In the genomic region with DNA sequence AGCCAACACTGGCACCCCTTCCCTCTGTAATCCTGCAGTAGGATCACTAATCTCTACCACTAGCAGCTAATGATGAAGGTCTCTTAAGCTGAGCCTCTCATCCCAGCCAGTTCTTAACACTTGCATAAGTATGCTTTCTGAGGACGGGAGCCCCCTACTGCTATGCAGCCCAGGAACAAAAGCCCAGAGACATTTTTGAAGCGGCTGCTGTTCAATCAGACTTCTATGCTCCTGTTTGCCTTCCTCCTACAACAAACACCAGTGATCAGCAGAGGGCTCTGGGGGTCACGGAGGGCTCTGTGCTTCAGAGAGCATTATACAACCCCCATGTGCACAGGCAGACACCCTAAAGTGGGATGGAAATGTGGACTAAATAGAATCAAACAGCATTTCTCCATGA, we compare ENCODE assay signal across 20 mouse cellular contexts.
A peak's percentile ranks its signal among the peaks of the same experiment; 100 is the strongest.
DNase-seq lines count a peak whose midpoint lies in the region; ATAC-seq lines count a peak whose summit lies in the region.
"Had no signal": no experiment of that assay in that cellular context is flagged by ENCODE, and none has a peak within 500 bp of the region (broad histone marks: within the 10 kb centered on the region; RNA-seq: fewer than 3 reads in every experiment).

No protein-coding gene starts in this region.

- intact Hi-C loops in left cerebral cortex, postnatal 14 days (cut with DNase I), result no loop called here

- H3K9me3 ChIP-seq in forebrain, embryonic 14.5 days (replicated peaks; ENCODE audit: control insufficient read depth, low read length), result no peaks in the 10 kb centered on the region
- H3K9me3 ChIP-seq in forebrain, embryonic 13.5 days (replicated peaks), result no peaks in the 10 kb centered on the region
- H3K9me3 ChIP-seq in midbrain, embryonic 13.5 days, result no peaks in the 10 kb centered on the region
- H3K9me3 ChIP-seq: embryonic facial prominence, embryonic 12.5 days; heart, embryonic 15.5 days; kidney, embryonic 15.5 days; liver, embryonic 12.5 days; lung, embryonic 15.5 days had no signal

- H3K4me3 ChIP-seq in forebrain, embryonic 14.5 days (ENCODE audit: low read depth, low read length), result no peak overlapping the region
- H3K4me3 ChIP-seq in forebrain, embryonic 13.5 days, result no peak overlapping the region
- H3K4me3 ChIP-seq in midbrain, embryonic 13.5 days (replicated peaks), result no peak overlapping the region
- H3K4me3 ChIP-seq: embryonic facial prominence, embryonic 12.5 days; heart, embryonic 15.5 days; kidney, embryonic 15.5 days; left cerebral cortex, adult 2 months; liver, embryonic 12.5 days; lung, embryonic 15.5 days had no signal

- DNase-seq in forebrain, embryonic 14.5 days (ENCODE audit: low spot score), result peak; percentile 60
- peak; percentile 38 for DNase-seq in ES-CJ7 (ENCODE audit: low read depth, low spot score)
- peak; percentile 58 for DNase-seq in embryo, embryonic 10 days (ENCODE audit: low spot score)
- no peak for DNase-seq in left cerebral cortex, postnatal 14 days (ENCODE audit: low spot score in 2 of 2)
- DNase-seq in adrenal gland, adult 2 months, result no peak
- DNase-seq in right cerebral cortex, adult 2 months (ENCODE audit: low spot score in 2 of 2), result no peak
- DNase-seq: cerebellum, adult 9-11 months; heart, adult 18-20 months; thymus, postnatal 4 days had no signal

- ATAC-seq in forebrain, embryonic 14.5 days, result 0 out of 2 replicates have a peak, but pooled peaks have one; percentile 42
- no peak; the same call in 1 of the 2 replicates for ATAC-seq in forebrain, embryonic 13.5 days
- ATAC-seq in midbrain, embryonic 13.5 days, result peak; percentile 60
- ATAC-seq: intestine, embryonic 16.5 days; liver, embryonic 12.5 days; Patski had no signal

- H3K27me3 ChIP-seq in forebrain, embryonic 14.5 days (replicated peaks; ENCODE audit: control insufficient read depth, insufficient read depth, low read length), result peaks cover 3% of the 10 kb centered on the region; the same call in 1 of the 2 replicates
- 0 out of 2 replicates have a peak, but pooled peaks cover 7% of the 10 kb centered on the region for H3K27me3 ChIP-seq in forebrain, embryonic 13.5 days
- H3K27me3 ChIP-seq in midbrain, embryonic 13.5 days, result peaks cover 14% of the 10 kb centered on the region
- H3K27me3 ChIP-seq: embryonic facial prominence, embryonic 12.5 days; heart, embryonic 15.5 days; liver, embryonic 12.5 days; lung, embryonic 15.5 days had no signal

- H3K27ac ChIP-seq in forebrain, embryonic 14.5 days (ENCODE audit: low read depth, low read length), result no peak overlapping the region
- no peak overlapping the region for H3K27ac ChIP-seq in forebrain, embryonic 13.5 days
- no peak overlapping the region for H3K27ac ChIP-seq in midbrain, embryonic 13.5 days
- H3K27ac ChIP-seq: embryonic facial prominence, embryonic 12.5 days; heart, embryonic 15.5 days; hindbrain, embryonic 14.5 days; kidney, embryonic 15.5 days; left cerebral cortex, adult 2 months; liver, embryonic 12.5 days; lung, embryonic 15.5 days had no signal

- WGBS in forebrain, embryonic 14.5 days, result 0% methylated on average over 3 of the region's 3 CpGs
- WGBS in forebrain, embryonic 13.5 days, result 0% methylated on average over 3 of the region's 3 CpGs
- 2% methylated on average over 3 of the region's 3 CpGs for WGBS in midbrain, embryonic 13.5 days

- H3K4me2 ChIP-seq in forebrain, embryonic 14.5 days (ENCODE audit: low read length), result no peak overlapping the region
- H3K4me2 ChIP-seq in forebrain, embryonic 13.5 days, result no peak overlapping the region
- H3K4me2 ChIP-seq in midbrain, embryonic 13.5 days (replicated peaks), result no peak overlapping the region
- H3K4me2 ChIP-seq: embryonic facial prominence, embryonic 12.5 days; heart, embryonic 15.5 days; hindbrain, embryonic 14.5 days; kidney, embryonic 15.5 days; liver, embryonic 12.5 days; lung, embryonic 15.5 days had no signal

- no peaks in the 10 kb centered on the region for H3K36me3 ChIP-seq in forebrain, embryonic 14.5 days (ENCODE audit: control insufficient read depth, insufficient read depth, low read length)
- H3K36me3 ChIP-seq in forebrain, embryonic 13.5 days (ENCODE audit: poor library complexity, severe bottlenecking), result no peaks in the 10 kb centered on the region
- H3K36me3 ChIP-seq in midbrain, embryonic 13.5 days, result no peaks in the 10 kb centered on the region
- H3K36me3 ChIP-seq: embryonic facial prominence, embryonic 12.5 days; heart, embryonic 15.5 days; kidney, embryonic 15.5 days; liver, embryonic 12.5 days; lung, embryonic 15.5 days had no signal

- peaks cover 3% of the 10 kb centered on the region; the same call in 1 of the 2 replicates for H3K4me1 ChIP-seq in forebrain, embryonic 14.5 days (ENCODE audit: control insufficient read depth, insufficient read depth, low read length)
- H3K4me1 ChIP-seq in forebrain, embryonic 13.5 days, result peaks cover 7% of the 10 kb centered on the region
- H3K4me1 ChIP-seq in midbrain, embryonic 13.5 days (replicated peaks), result peaks cover 17% of the 10 kb centered on the region

- H3K9ac ChIP-seq in forebrain, embryonic 14.5 days (ENCODE audit: low read length), result no peak overlapping the region
- H3K9ac ChIP-seq in forebrain, embryonic 13.5 days, result no peak overlapping the region
- no peak overlapping the region for H3K9ac ChIP-seq in midbrain, embryonic 13.5 days (replicated peaks)
- H3K9ac ChIP-seq: embryonic facial prominence, embryonic 12.5 days; heart, embryonic 15.5 days; hindbrain, embryonic 14.5 days; kidney, embryonic 15.5 days; liver, embryonic 12.5 days; lung, embryonic 15.5 days had no signal

Comparison
In these comparisons a context has a peak if more than half of its experiments do, and no peak if none do; other contexts are left out.
1. DNase-seq: peak in forebrain, embryonic 14.5 days (single experiment), ES-CJ7 (single experiment) and embryo, embryonic 10 days (single experiment); none in left cerebral cortex, postnatal 14 days (0 of 2), adrenal gland, adult 2 months (single experiment) and right cerebral cortex, adult 2 months (0 of 2).